Mouse (Mus musculus) MEL (cell line): ENCODE data around the gene Wnt10b. TPM values are rescaled to one million over a fixed set of nuclear protein-coding genes. Genes with fewer than 3 reads are reported as not detected.

ENCODE experiments used
- DNase-seq: peaks from one replicate; pipeline ENCODE4 v3.0.0; 2011; ENCODE audit warnings: low read depth, low spot score
- H3K27ac ChIP-seq: 2 replicates; pipeline ENCODE4 v1.5.1; 2012; ENCODE audit warnings: low read depth, mild to moderate bottlenecking, control low read depth, low read length, moderate library complexity; ENCODE audit not compliant: control insufficient read depth
- H3K27me3 ChIP-seq, 2 experiments: fragments of 150-350 bp in 1 of 2; sonication (generic) in 1 of 2; 2 replicates each; pipeline ENCODE4 v1.6.1; 2012; ENCODE audit warnings: low read length in 2 of 2, mild to moderate bottlenecking in 2 of 2, improper control_type of control experiment in 1 of 2, moderate library complexity in 1 of 2; ENCODE audit not compliant: insufficient read depth in 2 of 2, control insufficient read depth in 1 of 2
- H3K36me3 ChIP-seq, 2 experiments: 2 replicates each; pipeline ENCODE4 v1.6.1; 2012 to 2014; ENCODE audit warnings: low read length in 2 of 2, improper control_type of control experiment in 1 of 2, inconsistent platforms in 1 of 2, mild to moderate bottlenecking in 1 of 2; ENCODE audit not compliant: insufficient read depth in 2 of 2, control insufficient read depth in 1 of 2
- H3K4me1 ChIP-seq, 2 experiments: fragments of 150-350 bp in 1 of 2; sonication (generic) in 1 of 2; 2 replicates each; pipeline ENCODE4 v1.6.1; 2012; ENCODE audit warnings: low read length in 2 of 2, improper control_type of control experiment in 1 of 2, mild to moderate bottlenecking in 1 of 2; ENCODE audit not compliant: insufficient read depth in 2 of 2, control insufficient read depth in 1 of 2
- H3K4me3 ChIP-seq, 2 experiments: fragments of 150-350 bp in 1 of 2; sonication (generic) in 1 of 2; 2 replicates each; pipeline ENCODE4 v1.5.1; 2012; ENCODE audit warnings: low read depth in 2 of 2, low read length in 2 of 2, mild to moderate bottlenecking in 2 of 2, moderate library complexity in 2 of 2, control low read depth in 1 of 2, improper control_type of control experiment in 1 of 2; ENCODE audit not compliant: control insufficient read depth in 1 of 2, insufficient read depth in 1 of 2
- H3K79me2 ChIP-seq: 2 replicates; pipeline ENCODE4 v1.6.1; 2012; ENCODE audit warnings: mild to moderate bottlenecking, low read length, moderate library complexity; ENCODE audit not compliant: control insufficient read depth, poor library complexity, insufficient read depth
- H3K9ac ChIP-seq: 2 replicates; pipeline ENCODE4 v1.6.1; 2012; ENCODE audit warnings: low read depth, mild to moderate bottlenecking, control low read depth, low read length, moderate library complexity; ENCODE audit not compliant: control insufficient read depth, poor library complexity, severe bottlenecking
- H3K9me3 ChIP-seq: fragments of 150-350 bp; sonication (generic); replicated peaks from 2 replicates; pipeline ENCODE4 v1.6.1; 2012; ENCODE audit warnings: mild to moderate bottlenecking, low read length, improper control_type of control experiment, moderate library complexity; ENCODE audit not compliant: insufficient read depth
- BHLHE40 ChIP-seq: IDR thresholded peaks from 2 replicates; pipeline ENCODE4 v1.6.1; 2012; ENCODE audit warnings: low read depth, mild to moderate bottlenecking, inconsistent platforms, low read length, improper control_type of control experiment, borderline replicate concordance
- CHD1 ChIP-seq: IDR thresholded peaks from 2 replicates; pipeline ENCODE4 v1.6.1; 2012; ENCODE audit warnings: low read depth, mild to moderate bottlenecking, inconsistent platforms, low read length, improper control_type of control experiment
- E2F4 ChIP-seq: IDR thresholded peaks from 2 replicates; pipeline ENCODE4 v1.6.1; 2011; ENCODE audit warnings: low read depth, low read length, improper control_type of control experiment, borderline replicate concordance
- EP300 ChIP-seq, 2 experiments: IDR thresholded peaks; 2 replicates each; pipeline ENCODE4 v1.6.1; 2011; ENCODE audit warnings: improper control_type of control experiment in 2 of 2, low read length in 2 of 2, low read depth in 1 of 2, mild to moderate bottlenecking in 1 of 2
- ETS1 ChIP-seq: IDR thresholded peaks from 2 replicates; pipeline ENCODE4 v1.6.1; 2012; ENCODE audit warnings: low read depth, mild to moderate bottlenecking, inconsistent platforms, low read length, improper control_type of control experiment, moderate library complexity
- GABPA ChIP-seq: IDR thresholded peaks from 2 replicates; pipeline ENCODE4 v1.6.1; 2012; ENCODE audit warnings: low read depth, mild to moderate bottlenecking, inconsistent platforms, low read length, improper control_type of control experiment, moderate library complexity
- HCFC1 ChIP-seq: IDR thresholded peaks from 2 replicates; pipeline ENCODE4 v1.6.1; 2012; ENCODE audit warnings: low read depth, mild to moderate bottlenecking, inconsistent platforms, low read length, improper control_type of control experiment, moderate library complexity
- MAFK ChIP-seq: IDR thresholded peaks from 2 replicates; pipeline ENCODE4 v1.6.1; 2011; ENCODE audit warnings: low read depth, mild to moderate bottlenecking, low read length, improper control_type of control experiment, borderline replicate concordance
- MAZ ChIP-seq: IDR thresholded peaks from 2 replicates; pipeline ENCODE4 v1.6.1; 2012; ENCODE audit warnings: low read depth, mild to moderate bottlenecking, inconsistent platforms, low read length, improper control_type of control experiment
- NELFE ChIP-seq: IDR thresholded peaks from 2 replicates; pipeline ENCODE4 v1.6.1; 2011; ENCODE audit warnings: low read depth, low read length, improper control_type of control experiment
- NRF1 ChIP-seq: IDR thresholded peaks from 2 replicates; pipeline ENCODE4 v1.6.1; 2014; ENCODE audit warnings: low read depth, mild to moderate bottlenecking, inconsistent platforms, low read length, improper control_type of control experiment, moderate library complexity; ENCODE audit not compliant: poor library complexity, insufficient read depth, severe bottlenecking
- POLR2A ChIP-seq, 2 experiments: IDR thresholded peaks; 2 replicates each; pipeline ENCODE4 v1.6.1; 2011 to 2012; ENCODE audit warnings: low read length in 2 of 2, mild to moderate bottlenecking in 2 of 2, control low read depth in 1 of 2, improper control_type of control experiment in 1 of 2, low read depth in 1 of 2, moderate library complexity in 1 of 2; ENCODE audit not compliant: control insufficient read depth in 1 of 2, insufficient read depth in 1 of 2, poor library complexity in 1 of 2
- POLR2AphosphoS2 ChIP-seq: IDR thresholded peaks from 2 replicates; pipeline ENCODE4 v1.6.1; 2011; ENCODE audit warnings: low read length, improper control_type of control experiment
- POLR2AphosphoS5 ChIP-seq: IDR thresholded peaks from 2 replicates; pipeline ENCODE4 v1.6.1; 2012; ENCODE audit warnings: low read depth, borderline replicate concordance, mild to moderate bottlenecking, inconsistent platforms, low read length, moderate library complexity, mixed read lengths
- RAD21 ChIP-seq: IDR thresholded peaks from 2 replicates; pipeline ENCODE4 v1.6.1; 2011; ENCODE audit warnings: mild to moderate bottlenecking, low read depth, low read length, improper control_type of control experiment
- RCOR1 ChIP-seq: IDR thresholded peaks from 2 replicates; pipeline ENCODE4 v1.6.1; 2012; ENCODE audit warnings: low read depth, mild to moderate bottlenecking, inconsistent platforms, low read length, improper control_type of control experiment
- SIN3A ChIP-seq: IDR thresholded peaks from 2 replicates; pipeline ENCODE4 v1.6.1; 2012; ENCODE audit warnings: low read length, improper control_type of control experiment, inconsistent platforms
- SMC3 ChIP-seq: IDR thresholded peaks from 2 replicates; pipeline ENCODE4 v1.6.1; 2011; ENCODE audit warnings: low read depth, low read length, improper control_type of control experiment
- TAL1 ChIP-seq: IDR thresholded peaks from 2 replicates; pipeline ENCODE4 v1.6.1; 2012; ENCODE audit warnings: mild to moderate bottlenecking, inconsistent platforms, low read length, moderate library complexity, mixed read lengths
- TBP ChIP-seq: IDR thresholded peaks from 2 replicates; pipeline ENCODE4 v1.8.0; 2011; ENCODE audit warnings: low read depth, low read length, improper control_type of control experiment
- UBTF ChIP-seq: IDR thresholded peaks from 2 replicates; pipeline ENCODE4 v1.6.1; 2012; ENCODE audit warnings: low read depth, mild to moderate bottlenecking, inconsistent platforms, low read length, improper control_type of control experiment, moderate library complexity, borderline replicate concordance; ENCODE audit not compliant: insufficient read depth
- USF1 ChIP-seq: IDR thresholded peaks from 2 replicates; pipeline ENCODE4 v1.6.1; 2014; ENCODE audit warnings: low read depth, mild to moderate bottlenecking, inconsistent platforms, low read length, improper control_type of control experiment, moderate library complexity
- USF2 ChIP-seq, 2 experiments: IDR thresholded peaks; 2 replicates each; pipeline ENCODE4 v1.6.1; 2011 to 2012; ENCODE audit warnings: improper control_type of control experiment in 2 of 2, low read length in 2 of 2, borderline replicate concordance in 1 of 2, inconsistent platforms in 1 of 2, low read depth in 1 of 2, mild to moderate bottlenecking in 1 of 2; ENCODE audit not compliant: insufficient read depth in 1 of 2
- ZKSCAN1 ChIP-seq: IDR thresholded peaks from 2 replicates; pipeline ENCODE4 v1.6.1; 2012; ENCODE audit warnings: low read depth, mild to moderate bottlenecking, inconsistent platforms, low read length, improper control_type of control experiment, moderate library complexity
- ZNF384 ChIP-seq: IDR thresholded peaks from 2 replicates; pipeline ENCODE4 v1.6.1; 2012; ENCODE audit warnings: low read depth, mild to moderate bottlenecking, inconsistent platforms, low read length, improper control_type of control experiment
- polyA plus RNA-seq, 2 experiments: library from polyadenylated mRNA; stranded (reverse) in 1 of 2; unstranded in 1 of 2; fragments of >175 nt in 1 of 2; fragments of >200 nt in 1 of 2; gene quantifications; 2 replicates each; pipeline versions ENCODE4 v1.2.1 to v1.2.4; 2012; ENCODE audit warnings: low replicate concordance in 2 of 2, low read depth in 1 of 2; ENCODE audit not compliant: insufficient read length in 2 of 2, insufficient read depth in 1 of 2, missing spikeins in 1 of 2
- total RNA-seq: library from RNA; depleted of rRNA; stranded (reverse); fragments of 300-350 nt; gene quantifications from 2 replicates; pipeline ENCODE4 v1.2.3, GENCODE M21; 2012

The Wnt10b gene
- total and polyA plus RNA-seq, 3 experiments = 0.14 to 0.23 TPM; not detected in 1

GRCm38 (mm10) chr15:98733370-98733769, 44.6 kb downstream of the Wnt10b start (continued):
- TF ChIP-seq USF2 (IDR thresholded peaks at IDR 0.05; ENCODE audit: borderline replicate concordance in 1 of 2, insufficient read depth in 1 of 2, low read depth in 1 of 2, low read length in 2 of 2) (no peak), ZNF384 (no peak), POLR2AphosphoS5 (no peak), NRF1 (no peak), RCOR1 (no peak), HCFC1 (no peak), CHD1 (no peak), ETS1 (peak; percentile 53; the same call in 1 of the 2 replicates), POLR2A (IDR thresholded peaks at IDR 0.05; ENCODE audit: control insufficient read depth in 1 of 2, insufficient read depth in 1 of 2, low read depth in 1 of 2, low read length in 2 of 2, poor library complexity in 1 of 2) (no peak), POLR2AphosphoS2 (no peak), USF1 (no peak), SMC3 (no peak), EP300 (IDR thresholded peaks at IDR 0.05; ENCODE audit: low read depth in 1 of 2, low read length in 2 of 2) (peak; percentile 42 to 66), E2F4 (no peak), RAD21 (no peak)

DNA sequence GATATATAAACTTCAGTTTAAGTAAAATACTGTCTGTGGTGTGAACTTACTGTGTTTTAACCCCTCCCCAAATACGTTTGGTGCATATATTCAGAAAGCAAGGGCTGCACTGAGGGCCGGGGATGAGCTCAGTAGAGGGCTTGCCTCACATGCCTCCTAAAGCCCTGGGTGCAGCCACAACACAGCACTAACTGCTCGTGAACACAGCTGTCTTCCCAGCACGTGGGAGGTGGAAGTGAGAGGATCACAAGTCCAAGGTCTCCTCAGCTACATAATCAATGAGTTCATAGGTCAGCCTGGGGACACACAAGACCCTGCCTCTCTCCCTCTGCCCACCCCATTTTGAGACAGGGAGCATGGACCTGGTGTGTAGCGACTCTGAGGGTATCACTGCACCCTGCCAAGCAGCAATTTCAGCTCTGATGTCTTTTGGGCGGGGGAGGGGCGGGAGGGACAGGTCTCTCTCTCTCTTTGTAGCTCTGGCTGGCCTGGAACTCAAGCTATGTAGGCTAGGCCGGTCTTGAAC, 45.9 kb downstream of the Wnt10b start:
- Histone ChIP-seq H3K9ac (no peak overlapping the region), H3K27ac (no peak overlapping the region), H3K27me3 (no peaks in the 10 kb centered on the region), H3K4me3 (no peak overlapping the region), H3K4me1 (peaks cover 6 to 23% of the 10 kb centered on the region in 2 experiments), H3K9me3 (no peaks in the 10 kb centered on the region), H3K36me3 (peaks cover 0 to 13% of the 10 kb centered on the region in 2 experiments; a peak in 2 of 4 replicates), H3K79me2 (peaks cover 7% of the 10 kb centered on the region; the same call in 1 of the 2 replicates)
- DNase-seq = no peak
- TF ChIP-seq UBTF (no peak), ZKSCAN1 (no peak), MAZ (no peak), SIN3A (no peak), TAL1 (no peak), MAFK (no peak), USF2 (IDR thresholded peaks at IDR 0.05; ENCODE audit: borderline replicate concordance in 1 of 2, insufficient read depth in 1 of 2, low read depth in 1 of 2, low read length in 2 of 2) (no peak), NELFE (no peak), BHLHE40 (no peak), GABPA (no peak), TBP (no peak), RCOR1 (no peak), ETS1 (no peak), POLR2A (IDR thresholded peaks at IDR 0.05; ENCODE audit: control insufficient read depth in 1 of 2, insufficient read depth in 1 of 2, low read depth in 1 of 2, low read length in 2 of 2, poor library complexity in 1 of 2) (no peak)
